Mouse (Mus musculus) bone marrow, adult 2 months (tissue): ENCODE measurements around the gene Art4. TPM values are rescaled to one million over a fixed set of nuclear protein-coding genes. Genes with fewer than 3 reads are reported as not detected.
A peak's percentile ranks its signal among the peaks of the same experiment; 100 is the strongest.

Experiments used
- H3K27ac ChIP-seq: fragments of 200-500 bp; 2 replicates; pipeline ENCODE4 v1.5.1; 2012; ENCODE audit warnings: low read depth, mild to moderate bottlenecking, control low read depth, inconsistent platforms, low read length; ENCODE audit not compliant: control insufficient read depth, poor library complexity, insufficient read depth
- H3K4me1 ChIP-seq: fragments of 200-500 bp; 2 replicates; pipeline ENCODE4 v1.6.1; 2011; ENCODE audit warnings: low read length; ENCODE audit not compliant: control insufficient read depth, insufficient read depth
- H3K4me3 ChIP-seq: fragments of 200-500 bp; replicated peaks from 2 replicates; pipeline ENCODE3; 2011; ENCODE audit warnings: mild to moderate bottlenecking, low read depth, low read length, control low read depth; ENCODE audit not compliant: control insufficient read depth
- CTCF ChIP-seq: fragments of 200-500 bp; IDR thresholded peaks from 2 replicates; pipeline ENCODE4 v1.5.1; 2011; ENCODE audit warnings: low read length, control low read depth; ENCODE audit not compliant: control insufficient read depth, insufficient read depth
- POLR2A ChIP-seq: fragments of 200-500 bp; IDR thresholded peaks from 2 replicates; pipeline ENCODE4 v1.6.1; 2011; ENCODE audit warnings: low read depth, mild to moderate bottlenecking, control low read depth, low read length, borderline replicate concordance; ENCODE audit not compliant: control insufficient read depth
- WGBS: fragments of 180-500 bp; shearing (Covaris S2); methylation state at CpG from one replicate; pipeline ENCODE4 v1.1.7; 2018; 5-methylcytosine and 5-hydroxymethylcytosine counted together
- polyA plus RNA-seq: library from polyadenylated mRNA; stranded (reverse); fragments of >200 nt; gene quantifications from 2 replicates; pipeline ENCODE4 v1.2.4, GENCODE M21; 2011; ENCODE audit warnings: low replicate concordance; ENCODE audit not compliant: missing spikeins, insufficient read depth, insufficient read length

Gene Art4
- polyA plus RNA-seq, 1 experiment: 18.5 TPM

DNA sequence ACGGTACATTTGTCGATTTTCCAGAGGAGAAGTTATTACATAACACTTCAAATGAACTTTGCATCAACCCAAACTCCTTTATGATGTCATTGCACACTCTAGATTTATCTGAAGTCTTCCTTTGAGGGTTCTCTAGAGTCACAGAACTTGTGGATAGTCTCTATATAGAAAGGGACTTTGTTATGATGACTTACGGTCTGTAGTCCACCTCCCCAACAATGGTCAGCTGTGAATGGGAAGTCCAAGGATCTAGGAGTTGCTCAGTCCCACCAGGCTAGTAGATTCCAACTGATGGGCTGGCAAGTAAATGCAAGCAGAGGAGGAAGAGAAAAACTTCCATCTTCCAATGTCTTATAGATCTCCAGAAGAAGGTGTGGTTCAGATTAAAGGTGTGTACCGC is 28.9 kb downstream of the Art4 start:
- 36% methylated on average over 4 of the region's 4 CpGs for WGBS
- no peak overlapping the region for H3K4me3 ChIP-seq
- no peaks in the 10 kb centered on the region; the same call in 1 of the 2 replicates for H3K4me1 ChIP-seq
- TF ChIP-seq CTCF (no peak), POLR2A (no peak)
- no peak overlapping the region for H3K27ac ChIP-seq

DNA sequence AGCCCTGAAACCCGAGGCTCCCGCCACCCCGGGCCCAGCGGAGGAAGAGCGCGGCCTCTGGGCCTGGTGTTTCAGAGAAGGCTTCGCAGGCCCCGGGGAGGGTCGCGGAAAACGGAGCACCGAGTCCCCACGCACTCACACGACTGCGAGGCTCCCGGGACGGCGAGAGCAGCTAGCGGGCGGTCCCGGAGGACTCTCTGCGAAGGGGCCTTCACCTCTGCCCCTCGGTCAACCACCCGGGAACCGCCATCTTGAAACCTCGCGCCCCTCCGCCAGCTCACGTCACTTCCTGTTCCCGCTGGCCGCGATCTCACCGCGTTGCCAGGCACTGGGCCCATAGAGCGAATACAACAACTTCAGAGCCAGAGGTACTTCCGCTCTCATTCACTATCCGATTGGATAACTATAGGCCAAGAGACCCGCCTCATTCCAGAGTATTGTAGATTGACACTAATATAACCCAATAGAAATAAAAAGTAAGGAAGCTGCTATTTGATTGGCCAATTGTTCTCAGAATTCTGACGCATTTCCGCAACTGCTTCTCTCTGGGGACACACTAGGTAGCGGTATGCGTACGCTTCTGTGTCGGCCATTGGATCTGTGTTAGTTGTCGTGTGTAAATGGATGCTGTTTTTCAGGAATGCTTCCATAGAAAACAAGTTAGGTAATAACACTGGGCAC is 29.5 kb downstream of the Art4 start, which contains the start of gene Wbp11:
TSS of gene Wbp11 (minus strand) at position 353 of the 681 bp plus-strand sequence.
- WGBS: under 1% methylated on average over 45 of the region's 45 CpGs
- TF ChIP-seq POLR2A (peak; percentile 82), CTCF (no peak)

DNA sequence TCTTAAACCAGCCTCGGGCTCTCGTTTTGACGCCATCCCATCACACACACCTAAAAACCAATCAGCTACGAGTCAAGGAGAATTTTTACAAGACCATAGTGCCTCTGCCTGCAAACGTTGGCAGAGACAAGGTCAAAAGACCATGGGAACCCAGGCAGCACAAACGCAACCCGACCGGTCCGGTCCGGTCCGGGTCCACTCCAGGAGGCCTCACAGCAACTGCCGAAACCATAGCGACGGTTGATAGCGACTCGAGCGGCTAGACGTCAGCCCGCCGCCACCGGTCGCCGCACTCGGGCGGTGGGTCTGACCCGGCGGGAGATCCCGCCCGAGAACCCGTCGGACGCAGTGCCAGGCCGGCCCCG is 30.0 kb downstream of the Art4 start, which contains the start of gene BC049715:
TSS of gene BC049715 (plus strand) at position 111 of the 365 bp plus-strand sequence.
- Histone ChIP-seq H3K27ac (peak within 1 kb of the TSS; percentile 89), H3K4me3 (peak within 1 kb of the TSS; percentile 98), H3K4me1 (no peaks in the 10 kb centered on the region; the same call in 1 of the 2 replicates)
- WGBS: under 1% methylated on average over 34 of the region's 34 CpGs
- no peak for TF ChIP-seq POLR2A
- no peak for TF ChIP-seq CTCF

More for the DNA sequence above, 29.5 kb downstream of the Art4 start, which contains the start of gene Wbp11:
- H3K4me1 ChIP-seq: no peaks in the 10 kb centered on the region; the same call in 1 of the 2 replicates
- H3K27ac ChIP-seq: peak within 1 kb of the TSS; percentile 89
- peak within 1 kb of the TSS; percentile 98 for H3K4me3 ChIP-seq

DNA sequence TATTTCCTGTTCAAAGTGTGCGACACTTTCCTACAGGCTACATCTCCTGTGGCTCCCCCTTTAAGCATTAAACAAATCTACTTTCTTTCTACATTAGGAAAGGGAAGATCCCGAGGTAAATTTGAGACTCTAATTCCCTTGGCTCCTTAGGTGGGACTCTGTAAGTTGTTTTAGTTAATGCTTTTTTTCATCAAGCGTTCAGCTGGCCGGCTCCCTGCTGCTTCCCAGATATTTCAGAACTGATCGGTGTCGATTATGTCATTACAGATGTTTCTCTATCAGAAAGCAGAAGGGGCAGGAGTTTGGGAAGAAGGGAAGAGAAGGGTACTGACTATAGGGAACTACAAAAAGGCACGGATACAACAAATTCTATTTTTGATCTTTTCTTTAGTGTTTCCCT is 30.4 kb downstream of the Art4 start:
- Histone ChIP-seq H3K27ac (peak overlapping the region; percentile 89; the same call in 1 of the 2 replicates), H3K4me1 (no peaks in the 10 kb centered on the region; the same call in 1 of the 2 replicates), H3K4me3 (peak overlapping the region; percentile 98)
- 5% methylated on average over 7 of the region's 7 CpGs for WGBS
- TF ChIP-seq CTCF (no peak), POLR2A (no peak)

DNA sequence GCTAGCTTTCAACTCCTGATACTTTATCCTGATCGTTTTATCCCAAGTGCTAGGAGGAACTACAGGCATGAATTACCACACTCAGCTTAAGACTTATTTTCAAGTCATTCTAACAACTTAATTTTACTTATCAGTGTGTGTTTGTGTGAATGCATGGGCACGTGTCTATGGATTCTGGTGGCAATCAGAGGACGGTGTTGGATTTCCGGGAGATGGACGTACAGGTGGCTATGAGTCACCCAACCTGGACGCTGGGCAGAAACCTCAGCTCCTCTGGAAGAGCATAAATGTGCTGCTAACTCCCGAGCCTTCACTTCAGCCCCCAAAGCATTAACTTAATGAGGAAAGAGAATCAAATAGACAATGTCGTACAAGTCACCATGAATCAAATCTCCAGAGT is 32.5 kb downstream of the Art4 start:
- no peak for TF ChIP-seq POLR2A
- no peak for TF ChIP-seq CTCF
- no peak overlapping the region for H3K4me3 ChIP-seq
- H3K27ac ChIP-seq: no peak overlapping the region
- H3K4me1 ChIP-seq: no peaks in the 10 kb centered on the region; the same call in 1 of the 2 replicates
- WGBS: 92% methylated on average over 8 of the region's 8 CpGs

DNA sequence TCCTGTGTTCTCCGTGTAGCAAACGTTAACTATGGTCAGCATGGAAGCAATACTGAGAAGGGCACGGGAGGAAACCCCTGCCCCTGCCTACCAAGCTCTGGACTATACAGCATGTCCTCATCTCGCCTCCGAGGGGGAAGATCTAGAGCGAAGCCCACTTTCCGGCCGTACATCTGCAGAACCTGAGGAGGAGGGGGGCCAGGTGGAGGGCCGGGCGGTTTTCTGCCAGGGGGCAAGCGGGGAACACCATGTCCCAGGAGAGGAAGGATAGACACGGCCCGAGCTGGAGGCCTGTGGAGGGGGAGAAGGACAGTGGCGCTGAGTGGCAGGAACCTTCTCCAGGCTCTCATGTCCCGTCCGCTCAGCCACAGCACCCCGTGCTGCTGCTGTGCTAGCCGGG is 36.4 kb downstream of the Art4 start:
- TF ChIP-seq POLR2A (no peak), CTCF (no peak)
- no peak overlapping the region for H3K4me3 ChIP-seq
- WGBS: 93% methylated on average over 18 of the region's 18 CpGs
- no peak overlapping the region for H3K27ac ChIP-seq
- H3K4me1 ChIP-seq: no peaks in the 10 kb centered on the region; the same call in 1 of the 2 replicates

DNA sequence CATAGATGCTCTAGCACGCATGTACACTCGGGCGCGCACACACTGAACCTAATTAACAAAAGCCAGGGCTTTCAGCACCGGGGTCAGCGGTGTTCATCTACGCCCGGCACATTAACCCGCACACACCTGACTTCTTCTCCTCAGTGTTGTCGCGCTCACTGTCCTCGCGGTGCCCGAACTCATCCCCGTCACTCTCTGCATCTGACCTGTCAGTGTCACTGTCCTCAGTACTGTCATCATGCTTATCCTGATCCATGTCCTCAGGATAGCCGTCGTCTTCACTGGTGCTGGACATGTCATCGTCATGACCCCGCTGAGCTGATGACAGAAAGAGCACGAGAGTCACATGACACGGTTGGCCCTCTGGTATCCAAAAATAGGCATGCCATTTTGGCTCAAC is 37.2 kb downstream of the Art4 start:
- no peak for TF ChIP-seq CTCF
- TF ChIP-seq POLR2A: no peak
- WGBS: 95% methylated on average over 21 of the region's 21 CpGs
- H3K4me3 ChIP-seq: no peak overlapping the region

DNA sequence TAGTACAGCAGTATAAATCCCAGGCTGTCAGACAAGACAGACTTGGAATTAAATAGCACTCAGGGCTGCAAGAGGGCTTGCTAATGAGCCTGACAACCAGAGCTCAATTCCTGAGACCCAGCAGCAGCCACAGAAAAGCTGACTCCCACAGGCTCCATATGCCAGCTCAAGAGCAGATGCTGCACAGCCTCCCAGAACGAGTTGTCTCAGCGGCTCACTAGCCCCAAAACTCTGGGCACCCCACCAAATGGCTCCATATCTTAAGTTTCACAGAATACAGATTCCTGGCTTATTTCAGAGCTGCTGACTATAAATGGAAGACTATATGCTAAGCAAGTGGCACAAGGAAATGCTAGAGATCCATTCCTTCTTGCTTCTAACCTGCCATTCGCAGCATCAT is 40.0 kb downstream of the Art4 start:
- no peak overlapping the region for H3K27ac ChIP-seq
- H3K4me3 ChIP-seq: no peak overlapping the region
- no peak for TF ChIP-seq POLR2A
- TF ChIP-seq CTCF: no peak
- 94% methylated on average over 3 of the region's 3 CpGs for WGBS
- H3K4me1 ChIP-seq: no peaks in the 10 kb centered on the region; the same call in 1 of the 2 replicates

More for the DNA sequence above, 37.2 kb downstream of the Art4 start:
- H3K4me1 ChIP-seq: no peaks in the 10 kb centered on the region; the same call in 1 of the 2 replicates
- no peak overlapping the region for H3K27ac ChIP-seq
